Mouse (Mus musculus) G1E (cell line): ENCODE results near the gene Evi5l.

Experiments used
- CTCF ChIP-seq: IDR thresholded peaks from 2 replicates; pipeline ENCODE4 v1.5.1; 2012; ENCODE audit warnings: low read depth, low read length, inconsistent platforms, mixed read lengths
- GATA1 ChIP-seq: IDR thresholded peaks from 2 replicates; pipeline ENCODE4 v1.6.1; 2012; ENCODE audit warnings: borderline replicate concordance, low read length, inconsistent platforms, mixed read lengths
- TAL1 ChIP-seq: conservative IDR thresholded peaks from 2 replicates; pipeline ENCODE4 v1.6.1; 2012; ENCODE audit warnings: low read depth, low read length, inconsistent platforms, mixed read lengths

DNA sequence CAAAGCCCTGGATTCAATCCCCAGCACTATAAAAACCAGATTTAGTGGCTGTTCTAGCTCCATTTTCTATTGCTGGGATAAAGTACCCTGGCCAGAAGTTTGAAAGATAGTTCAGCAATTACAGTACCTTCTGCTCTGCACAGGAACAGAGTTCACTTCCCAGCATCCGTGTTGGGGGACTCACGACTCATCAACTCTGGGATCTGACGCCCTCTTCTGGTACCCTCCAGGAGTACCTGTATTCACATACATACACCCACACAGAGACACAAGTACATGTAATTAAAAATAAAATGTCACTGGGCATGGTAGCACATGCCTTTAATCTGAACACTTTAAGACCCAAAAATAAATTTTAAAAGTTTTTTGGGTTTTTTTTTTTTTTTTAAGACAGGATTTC, 6.1 kb downstream of the Evi5l start:
- TF ChIP-seq CTCF = no peak
- TF ChIP-seq TAL1 = no peak
- TF ChIP-seq GATA1 = no peak
